Mouse (Mus musculus) layer of hippocampus, adult 9-10 months (tissue): ENCODE measurements around the gene Gnl1.
A peak's percentile ranks its signal among the peaks of the same experiment; 100 is the strongest.
"Not testable (repeated sequence)": the region's sequence is repeated elsewhere in the genome, so short reads cannot be mapped to it uniquely, and the experiment has no call there.

Experiments
- DNase-seq: peaks from one replicate; pipeline ENCODE4 v3.0.0; 2022; ENCODE audit warnings: low spot score

The Gnl1 gene

GRCm38 (mm10) chr17:35994175-35994878 lies 14.7 kb downstream of the Gnl1 start:
- peak; percentile 58 for DNase-seq

- DNase-seq = no peak
Observed at GRCm38 (mm10) chr17:35994879-35995240, 15.2 kb downstream of the Gnl1 start.

DNA sequence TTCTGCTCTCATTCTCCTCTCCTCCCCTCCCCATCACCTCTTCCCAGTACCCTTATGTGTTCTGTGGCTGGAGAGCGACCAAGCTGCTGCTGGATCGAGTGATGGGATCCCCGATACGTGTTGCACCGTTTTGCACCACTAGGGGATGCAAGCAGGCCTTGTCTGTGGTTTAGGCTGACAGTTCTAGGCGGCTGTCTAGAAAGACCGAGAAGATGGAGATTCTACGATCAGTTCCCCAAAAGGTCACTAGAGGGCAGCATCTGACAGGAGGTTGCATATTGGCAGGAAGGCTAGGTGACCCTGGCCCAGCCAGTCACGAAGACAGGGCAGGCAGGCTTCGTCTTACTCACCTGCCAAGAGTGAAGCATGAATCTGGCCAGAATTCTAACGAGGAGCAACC lies 17.3 kb downstream of the Gnl1 start:
- DNase-seq = peak; percentile 97

GRCm38 (mm10) chr17:35997713-35998510 lies 18.3 kb downstream of the Gnl1 start:
- no peak for DNase-seq

- DNase-seq = no peak
Observed at GRCm38 (mm10) chr17:35998545-35999305, 19.1 kb downstream of the Gnl1 start.

- DNase-seq = no peak
Observed at GRCm38 (mm10) chr17:35999356-35999755, 19.7 kb downstream of the Gnl1 start.

DNA sequence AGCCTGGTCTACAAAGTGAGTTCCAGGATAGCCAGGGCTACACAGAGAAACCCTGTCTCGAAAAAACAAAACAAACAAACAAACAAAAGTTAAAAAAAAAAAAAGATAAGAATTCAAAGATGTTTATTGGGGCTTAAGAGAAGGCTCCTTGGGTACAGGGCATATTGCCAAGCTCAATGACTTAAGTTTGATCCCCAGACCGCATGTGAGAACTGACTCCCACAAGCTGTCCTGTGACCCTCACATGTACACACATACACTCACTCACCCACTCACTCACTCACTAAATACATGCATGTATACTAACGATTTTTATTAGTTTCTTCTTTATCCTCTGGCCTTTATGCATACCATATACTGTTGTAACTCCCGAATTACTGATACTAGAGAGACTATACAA lies 20.7 kb downstream of the Gnl1 start:
- DNase-seq = no peak

DNA sequence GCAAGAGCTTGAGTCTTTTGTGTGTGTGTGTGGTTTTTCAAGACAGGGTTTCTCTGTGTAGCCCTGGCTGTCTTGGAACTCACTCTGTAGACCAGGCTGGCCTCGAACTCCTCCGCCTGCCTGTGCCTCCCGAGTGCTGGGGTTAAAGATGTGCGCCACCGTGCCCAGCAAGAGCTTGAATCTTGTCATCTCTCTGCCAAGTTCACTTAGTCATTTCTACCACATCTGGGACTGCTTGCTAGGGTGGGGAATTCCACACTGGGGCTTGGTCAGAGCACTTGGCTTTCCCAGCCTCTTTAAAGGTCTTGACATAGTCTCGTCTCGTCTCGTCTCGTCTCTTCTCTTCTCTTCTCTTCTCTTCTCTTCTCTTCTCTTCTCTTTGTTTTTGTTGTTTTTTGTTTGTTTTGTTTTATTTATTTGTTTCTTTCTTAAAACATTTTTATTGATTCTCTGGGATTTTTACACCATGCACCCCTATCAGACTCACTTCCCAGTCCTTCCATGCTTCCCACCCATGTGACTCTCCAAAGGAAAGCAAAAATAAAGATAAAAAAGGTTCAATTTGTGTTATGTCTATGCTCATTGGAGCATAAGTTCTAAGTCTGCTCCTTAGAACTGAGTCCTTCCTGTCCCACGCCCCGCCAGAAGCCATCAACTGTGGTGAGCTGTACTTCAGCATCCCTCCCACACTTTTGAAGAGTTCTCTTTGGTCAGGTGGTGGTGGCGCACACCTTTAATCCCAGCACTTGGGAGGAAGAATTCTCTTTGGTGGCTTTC lies 21.7 kb downstream of the Gnl1 start:
- no peak for DNase-seq

- no peak for DNase-seq
Observed at GRCm38 (mm10) chr17:36001966-36002365, 22.3 kb downstream of the Gnl1 start.

GRCm38 (mm10) chr17:36003331-36003730 lies 23.7 kb downstream of the Gnl1 start:
- no peak for DNase-seq

DNA sequence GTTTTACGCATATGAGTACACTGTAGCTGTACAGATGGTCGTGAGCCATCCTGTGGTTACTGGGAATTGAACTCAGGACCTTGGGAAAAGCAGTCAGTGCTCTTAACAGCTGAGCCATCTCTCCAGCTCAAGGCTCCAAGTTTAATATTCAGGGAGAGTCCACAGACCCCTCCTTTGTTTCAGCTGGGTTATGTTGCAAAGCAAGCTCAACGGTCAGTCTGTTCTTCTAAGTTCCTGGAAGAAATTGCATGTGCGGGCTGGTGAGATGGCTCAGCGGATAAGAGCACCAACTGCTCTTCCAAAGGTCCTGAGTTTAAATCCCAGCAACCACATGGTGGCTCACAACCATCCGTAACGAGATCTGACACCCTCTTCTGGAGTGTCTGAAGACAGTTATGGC lies 24.8 kb downstream of the Gnl1 start:
- not testable (repeated sequence) for DNase-seq

GRCm38 (mm10) chr17:36014977-36015376 lies 35.3 kb downstream of the Gnl1 start:
- no peak for DNase-seq

GRCm38 (mm10) chr17:36017046-36017445 lies 37.4 kb downstream of the Gnl1 start:
- no peak for DNase-seq

- DNase-seq = no peak
Observed at GRCm38 (mm10) chr17:36018979-36019378, 39.3 kb downstream of the Gnl1 start.

DNA sequence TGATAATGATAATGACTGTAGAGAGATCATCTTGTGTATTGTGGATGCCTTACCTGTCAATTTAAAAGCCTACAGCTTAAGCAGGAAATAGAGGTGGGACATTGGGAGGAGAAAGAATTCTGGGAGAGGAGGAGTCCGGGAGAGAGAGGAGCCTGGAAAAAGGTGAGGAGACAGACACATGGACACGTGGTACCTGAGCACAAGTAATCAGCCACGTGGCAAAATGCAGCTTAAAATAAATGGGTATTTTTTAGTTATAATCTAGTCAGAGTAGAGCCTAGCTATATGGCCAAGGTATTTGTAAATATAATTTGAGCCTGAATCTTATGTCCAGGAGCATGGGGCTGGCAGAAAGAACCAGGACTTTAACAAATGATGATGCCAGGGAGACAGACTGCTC lies 39.9 kb downstream of the Gnl1 start:
- DNase-seq = no peak

- DNase-seq = no peak
Observed at GRCm38 (mm10) chr17:36020191-36021073, 40.8 kb downstream of the Gnl1 start, which contains the start of gene H2-T24. TSS of gene H2-T24 (minus strand) at chr17:36020560.

- DNase-seq = no peak
Observed at GRCm38 (mm10) chr17:36021309-36021708, 41.7 kb downstream of the Gnl1 start.

GRCm38 (mm10) chr17:36022098-36022497 lies 42.4 kb downstream of the Gnl1 start:
- no peak for DNase-seq

- no peak for DNase-seq
Observed at GRCm38 (mm10) chr17:36022922-36023321, 43.3 kb downstream of the Gnl1 start.

GRCm38 (mm10) chr17:36023710-36024654 lies 44.3 kb downstream of the Gnl1 start:
- no peak for DNase-seq
